Mouse (Mus musculus) left cerebral cortex, postnatal 14 days (tissue): ENCODE measurements at regions not wholly inside any gene's neighbourhood (a gene's known extent, or its start where the extent isn't known, plus 50 kb on each side); places are given as distances from the start of the nearest gene placed in this dataset.
A peak's percentile ranks its signal among the peaks of the same experiment; 100 is the strongest.

ENCODE experiments used
- DNase-seq, 2 experiments: peaks; one replicate each; pipeline ENCODE4 v3.0.0; 2021 to 2022; ENCODE audit warnings: low spot score in 2 of 2, mixed read lengths in 1 of 2
- intact Hi-C: fragments of 180-260 bp; cut with DNase I; formaldehyde crosslinking; loops from one replicate; pipeline ENCODE4 v1.15.1; 2025

GRCm38 (mm10) chr15:18360256-18360655, 458.5 kb upstream of the Cdh10 start:
- DNase-seq = no peak
- intact Hi-C loops = no loop called here

- peak in 1 of 2 experiments; percentile 11 for DNase-seq
- intact Hi-C loops = loop anchor here (5.0 to 10.0 kb wide), 2 partner anchors 423 to 875 kb away; no protein-coding TSS in a partner anchor
Measured at GRCm38 (mm10) chr15:18399724-18400123, 419.0 kb upstream of the Cdh10 start.

- no peak for DNase-seq
- intact Hi-C loops = no loop called here
Measured at GRCm38 (mm10) chr15:18400257-18400846, 418.4 kb upstream of the Cdh10 start.

GRCm38 (mm10) chr15:18432705-18433104, 386.0 kb upstream of the Cdh10 start:
- DNase-seq = peak in 1 of 2 experiments; percentile 19
- intact Hi-C loops = no loop called here

GRCm38 (mm10) chr15:18453801-18454200, 364.9 kb upstream of the Cdh10 start:
- no peak for DNase-seq
- intact Hi-C loops = no loop called here

- DNase-seq = no peak
- intact Hi-C loops = no loop called here
Measured at GRCm38 (mm10) chr15:18482385-18482784, 336.4 kb upstream of the Cdh10 start.

- peak; percentile 4 to 24 for DNase-seq
- intact Hi-C loops = no loop called here
Measured at GRCm38 (mm10) chr15:18511606-18512005, 307.1 kb upstream of the Cdh10 start.

GRCm38 (mm10) chr15:18517701-18518100, 301.0 kb upstream of the Cdh10 start:
- intact Hi-C loops = no loop called here
- no peak for DNase-seq

- intact Hi-C loops = no loop called here
- DNase-seq = no peak
Measured at GRCm38 (mm10) chr15:18556457-18556856, 262.3 kb upstream of the Cdh10 start.
